Mouse (Mus musculus) kidney, embryonic 16.5 days (tissue): ENCODE data around the gene Gcn1l1. TPM values are rescaled to one million over a fixed set of nuclear protein-coding genes. Genes with fewer than 3 reads are reported as not detected.

Experiments used
- ATAC-seq: fragments of 200-750 bp; cut with Nextera tagmentation; 2 replicates; pipeline ENCODE4 v1.8.0; 2017; ENCODE audit warnings: moderate TSS enrichment; ENCODE audit not compliant: low FRiP score, low TSS enrichment
- H3K27ac ChIP-seq: fragments of 300-500 bp; sonication (generic); 2 replicates; pipeline ENCODE4 v1.5.1; 2014; ENCODE audit warnings: low read length
- H3K27me3 ChIP-seq: fragments of 300-500 bp; sonication (generic); 2 replicates; pipeline ENCODE4 v1.6.1; 2014; ENCODE audit warnings: low read length, control low read depth, mixed read lengths; ENCODE audit not compliant: insufficient read depth
- H3K36me3 ChIP-seq: fragments of 300-500 bp; sonication (generic); 2 replicates; pipeline ENCODE4 v1.6.1; 2014; ENCODE audit warnings: low read length, control low read depth, mixed read lengths; ENCODE audit not compliant: insufficient read depth
- H3K4me1 ChIP-seq: fragments of 300-500 bp; sonication (generic); 2 replicates; pipeline ENCODE4 v1.6.1; 2014; ENCODE audit warnings: low read length, control low read depth, mixed read lengths; ENCODE audit not compliant: insufficient read depth
- H3K4me2 ChIP-seq: fragments of 300-500 bp; sonication (generic); replicated peaks from 2 replicates; pipeline ENCODE4 v1.6.1; 2014; ENCODE audit warnings: low read depth, low read length
- H3K4me3 ChIP-seq: fragments of 300-500 bp; sonication (generic); 2 replicates; pipeline ENCODE4 v1.5.1; 2014; ENCODE audit warnings: mild to moderate bottlenecking, low read length
- H3K9ac ChIP-seq: fragments of 300-500 bp; sonication (generic); replicated peaks from 2 replicates; pipeline ENCODE4 v1.6.1; 2014; ENCODE audit warnings: low read length
- H3K9me3 ChIP-seq: fragments of 300-500 bp; sonication (generic); 2 replicates; pipeline ENCODE4 v1.6.1; 2016; ENCODE audit warnings: low read length, control low read depth
- WGBS: fragments of 180-500 bp; shearing (Covaris S2); extraction: QIAGEN DNeasy Blood & Tissue Kit; methylation state at CpG from one replicate; pipeline ENCODE4 v1.1.7; 2014; 5-methylcytosine and 5-hydroxymethylcytosine counted together
- polyA plus RNA-seq: library from polyadenylated mRNA; unstranded; fragments of >200 nt; fragmentation: Nextera tagmentation; extraction: Ambion mirVana; gene quantifications from 2 replicates; pipeline ENCODE4 v1.2.1, GENCODE M21; 2015

Gene Gcn1l1
- polyA plus RNA-seq, 1 experiment from 2014 or later: 44.3 TPM

- no peaks in the 10 kb centered on the region for H3K9me3 ChIP-seq
- WGBS: 69% methylated on average over 6 of the region's 6 CpGs
- no peak for ATAC-seq
Measured at GRCm38 (mm10) chr5:115656677-115657076, 91.6 kb downstream of the Gcn1l1 start.

GRCm38 (mm10) chr5:115657234-115657633, 92.2 kb downstream of the Gcn1l1 start:
- H3K4me3 ChIP-seq: no peak overlapping the region

More at GRCm38 (mm10) chr5:115656677-115657076, 91.6 kb downstream of the Gcn1l1 start:
- Histone ChIP-seq H3K27me3 (no peaks in the 10 kb centered on the region), H3K4me3 (no peak overlapping the region), H3K27ac (no peak overlapping the region), H3K4me1 (peaks cover 9% of the 10 kb centered on the region), H3K36me3 (no peaks in the 10 kb centered on the region), H3K4me2 (no peak overlapping the region), H3K9ac (no peak overlapping the region)

GRCm38 (mm10) chr5:115658352-115658751, 93.3 kb downstream of the Gcn1l1 start:
- no peak overlapping the region for H3K4me2 ChIP-seq
- H3K9me3 ChIP-seq: no peaks in the 10 kb centered on the region
- no peaks in the 10 kb centered on the region for H3K36me3 ChIP-seq
- no peak for ATAC-seq
- no peak overlapping the region for H3K27ac ChIP-seq
- H3K9ac ChIP-seq: no peak overlapping the region
- H3K27me3 ChIP-seq: no peaks in the 10 kb centered on the region
- 68% methylated on average over 6 of the region's 6 CpGs for WGBS
- H3K4me1 ChIP-seq: no peaks in the 10 kb centered on the region
- no peak overlapping the region for H3K4me3 ChIP-seq

More at GRCm38 (mm10) chr5:115657234-115657633, 92.2 kb downstream of the Gcn1l1 start:
- Histone ChIP-seq H3K9ac (no peak overlapping the region), H3K36me3 (no peaks in the 10 kb centered on the region), H3K27me3 (no peaks in the 10 kb centered on the region), H3K9me3 (no peaks in the 10 kb centered on the region), H3K4me1 (peaks cover 4% of the 10 kb centered on the region), H3K27ac (no peak overlapping the region), H3K4me2 (no peak overlapping the region)
- WGBS: 76% methylated on average over 1 of the region's 1 CpGs
- ATAC-seq: no peak

- 75% methylated on average over 22 of the region's 22 CpGs for WGBS
- no peak overlapping the region for H3K27ac ChIP-seq
- no peaks in the 10 kb centered on the region for H3K27me3 ChIP-seq
- no peaks in the 10 kb centered on the region for H3K9me3 ChIP-seq
- no peak overlapping the region for H3K4me2 ChIP-seq
- H3K9ac ChIP-seq: no peak overlapping the region
- H3K4me1 ChIP-seq: no peaks in the 10 kb centered on the region; the same call in 1 of the 2 replicates
- no peaks in the 10 kb centered on the region for H3K36me3 ChIP-seq
- no peak for ATAC-seq
- H3K4me3 ChIP-seq: no peak overlapping the region
Measured at GRCm38 (mm10) chr5:115662658-115663057, 97.6 kb downstream of the Gcn1l1 start.

GRCm38 (mm10) chr5:115666366-115667065, 101.5 kb downstream of the Gcn1l1 start:
- ATAC-seq: no peak
- Histone ChIP-seq H3K4me2 (no peak overlapping the region), H3K4me3 (no peak overlapping the region), H3K27me3 (no peaks in the 10 kb centered on the region), H3K4me1 (no peaks in the 10 kb centered on the region; the same call in 1 of the 2 replicates), H3K9ac (no peak overlapping the region), H3K9me3 (no peaks in the 10 kb centered on the region), H3K36me3 (no peaks in the 10 kb centered on the region), H3K27ac (no peak overlapping the region)
- whole genome bisulfite sequencing: 70% methylated on average over 8 of the region's 8 CpGs

- Histone ChIP-seq H3K4me3 (no peak overlapping the region), H3K36me3 (no peaks in the 10 kb centered on the region), H3K9me3 (no peaks in the 10 kb centered on the region), H3K4me2 (no peak overlapping the region), H3K27ac (no peak overlapping the region), H3K27me3 (no peaks in the 10 kb centered on the region), H3K9ac (no peak overlapping the region), H3K4me1 (no peaks in the 10 kb centered on the region; the same call in 1 of the 2 replicates)
- 79% methylated on average over 8 of the region's 8 CpGs for WGBS
- ATAC-seq: no peak
Measured at GRCm38 (mm10) chr5:115667210-115667609, 102.2 kb downstream of the Gcn1l1 start.

- H3K9ac ChIP-seq: no peak overlapping the region
- H3K27me3 ChIP-seq: no peaks in the 10 kb centered on the region
- H3K4me2 ChIP-seq: no peak overlapping the region
- H3K27ac ChIP-seq: no peak overlapping the region
- H3K4me3 ChIP-seq: no peak overlapping the region
- no peak for ATAC-seq
- no peaks in the 10 kb centered on the region for H3K36me3 ChIP-seq
- WGBS: 17% methylated on average over 7 of the region's 7 CpGs
- no peaks in the 10 kb centered on the region for H3K9me3 ChIP-seq
- H3K4me1 ChIP-seq: no peaks in the 10 kb centered on the region; the same call in 1 of the 2 replicates
Measured at GRCm38 (mm10) chr5:115667894-115668293, 102.8 kb downstream of the Gcn1l1 start.

- ATAC-seq: no peak
- Histone ChIP-seq H3K9ac (no peak overlapping the region), H3K36me3 (no peaks in the 10 kb centered on the region), H3K9me3 (no peaks in the 10 kb centered on the region), H3K4me1 (no peaks in the 10 kb centered on the region; the same call in 1 of the 2 replicates), H3K27ac (no peak overlapping the region), H3K4me2 (no peak overlapping the region), H3K27me3 (no peaks in the 10 kb centered on the region), H3K4me3 (no peak overlapping the region)
- 83% methylated on average over 12 of the region's 12 CpGs for WGBS
Measured at GRCm38 (mm10) chr5:115668986-115669385, 103.9 kb downstream of the Gcn1l1 start.

- H3K36me3 ChIP-seq: no peaks in the 10 kb centered on the region
- no peaks in the 10 kb centered on the region for H3K27me3 ChIP-seq
- WGBS: 88% methylated on average over 11 of the region's 11 CpGs
- H3K4me1 ChIP-seq: no peaks in the 10 kb centered on the region; the same call in 1 of the 2 replicates
- no peak overlapping the region for H3K4me3 ChIP-seq
- H3K4me2 ChIP-seq: no peak overlapping the region
- no peak overlapping the region for H3K27ac ChIP-seq
- H3K9ac ChIP-seq: no peak overlapping the region
- H3K9me3 ChIP-seq: no peaks in the 10 kb centered on the region
- ATAC-seq: no peak
Measured at GRCm38 (mm10) chr5:115669974-115670373, 104.9 kb downstream of the Gcn1l1 start.

- no peaks in the 10 kb centered on the region; the same call in 1 of the 2 replicates for H3K4me1 ChIP-seq
- H3K27me3 ChIP-seq: no peaks in the 10 kb centered on the region
- no peak overlapping the region for H3K27ac ChIP-seq
- ATAC-seq: no peak
- no peak overlapping the region for H3K4me2 ChIP-seq
- no peaks in the 10 kb centered on the region for H3K36me3 ChIP-seq
- no peak overlapping the region for H3K4me3 ChIP-seq
- 65% methylated on average over 2 of the region's 2 CpGs for WGBS
- H3K9ac ChIP-seq: no peak overlapping the region
- H3K9me3 ChIP-seq: no peaks in the 10 kb centered on the region
Measured at GRCm38 (mm10) chr5:115670406-115670805, 105.4 kb downstream of the Gcn1l1 start.
